Mouse (Mus musculus): ENCODE data around the gene Slc45a3.

Slc45a3 gene

GRCm38 (mm10) chr1:132026925-132027646, 64.3 kb downstream of the Slc45a3 start:
- no peak for DNase-seq (ENCODE audit: low spot score in 2 of 2)

- DNase-seq (ENCODE audit: low spot score in 2 of 2) = no peak
Observed at GRCm38 (mm10) chr1:132027978-132028377, 65.2 kb downstream of the Slc45a3 start.

- DNase-seq (ENCODE audit: low spot score in 2 of 2) = no peak
Observed at GRCm38 (mm10) chr1:132028413-132028812, 65.6 kb downstream of the Slc45a3 start.

- no peak for DNase-seq (ENCODE audit: low spot score in 2 of 2)
Observed at GRCm38 (mm10) chr1:132030574-132030973, 67.8 kb downstream of the Slc45a3 start.

- no peak for DNase-seq (ENCODE audit: low spot score in 2 of 2)
Observed at GRCm38 (mm10) chr1:132032172-132032571, 69.4 kb downstream of the Slc45a3 start.

All from frontal cortex, postnatal 10 days (tissue).